Mouse (Mus musculus) midbrain, embryonic 15.5 days (tissue): ENCODE measurements around the gene Ceacam19. TPM values are rescaled to one million over a fixed set of nuclear protein-coding genes. Genes with fewer than 3 reads are reported as not detected.
"Not testable (repeated sequence)": the region's sequence is repeated elsewhere in the genome, so short reads cannot be mapped to it uniquely, and the experiment has no call there.

Experiments
- ATAC-seq: fragments of 200-750 bp; cut with Nextera tagmentation; replicated peaks from 2 replicates; pipeline ENCODE4 v1.8.0; 2017; ENCODE audit warnings: moderate TSS enrichment
- H3K27ac ChIP-seq: fragments of 300-500 bp; sonication (generic); 2 replicates; pipeline ENCODE4 v1.5.1; 2015; ENCODE audit warnings: mild to moderate bottlenecking, inconsistent platforms
- H3K27me3 ChIP-seq: fragments of 300-500 bp; sonication (generic); replicated peaks from 2 replicates; pipeline ENCODE4 v1.6.1; 2015; ENCODE audit warnings: inconsistent platforms
- H3K36me3 ChIP-seq: fragments of 300-500 bp; sonication (generic); replicated peaks from 2 replicates; pipeline ENCODE4 v1.6.1; 2015; ENCODE audit warnings: inconsistent platforms
- H3K4me1 ChIP-seq: fragments of 300-500 bp; sonication (generic); 2 replicates; pipeline ENCODE4 v1.6.1; 2015; ENCODE audit warnings: inconsistent platforms
- H3K4me2 ChIP-seq: fragments of 300-500 bp; sonication (generic); 2 replicates; pipeline ENCODE4 v1.6.1; 2015; ENCODE audit warnings: inconsistent platforms, mild to moderate bottlenecking, moderate library complexity
- H3K4me3 ChIP-seq: fragments of 300-500 bp; sonication (generic); 2 replicates; pipeline ENCODE4 v1.5.1; 2015; ENCODE audit warnings: mild to moderate bottlenecking, inconsistent platforms
- H3K9ac ChIP-seq: fragments of 300-500 bp; sonication (generic); 2 replicates; pipeline ENCODE4 v1.6.1; 2015; ENCODE audit warnings: mild to moderate bottlenecking, inconsistent platforms
- H3K9me3 ChIP-seq: fragments of 300-500 bp; sonication (generic); 2 replicates; pipeline ENCODE4 v1.6.1; 2016; ENCODE audit warnings: inconsistent platforms
- WGBS: fragments of 180-500 bp; shearing (Covaris S2); methylation state at CpG from one replicate; pipeline ENCODE4 v1.1.7; 2015; ENCODE audit warnings: mixed read lengths; 5-methylcytosine and 5-hydroxymethylcytosine counted together
- polyA plus RNA-seq: library from polyadenylated mRNA; unstranded; fragments of >200 nt; fragmentation: Nextera tagmentation; extraction: Ambion mirVana; gene quantifications from 2 replicates; pipeline ENCODE4 v1.2.1, GENCODE M21; 2015

The Ceacam19 gene
- not detected in 2 replicates for polyA plus RNA-seq

DNA sequence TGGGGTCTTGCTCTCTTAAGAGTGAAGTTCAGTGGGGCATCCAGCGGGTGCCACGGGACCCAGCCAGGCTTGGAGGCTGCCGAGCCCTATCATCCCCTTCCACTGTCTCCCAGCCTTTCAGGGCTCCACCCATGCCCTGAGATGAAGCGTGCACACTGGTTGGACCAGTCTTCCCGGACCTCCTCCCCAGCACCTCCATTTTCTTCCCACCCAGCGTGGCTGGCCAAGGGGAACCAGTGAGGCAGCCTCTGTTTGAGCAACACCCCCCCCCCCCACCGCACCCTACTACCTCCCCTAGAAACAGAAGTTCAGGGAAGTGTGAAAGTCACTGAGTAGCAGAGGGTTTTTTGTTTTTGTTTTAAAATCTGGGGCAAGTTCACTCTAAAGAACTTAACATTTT, at the start of gene Ceacam19:
Gene Ceacam19, minus strand, starts transcription at position 117 of the 400 bp plus-strand sequence.
- Histone ChIP-seq H3K4me3 (no peak within 1 kb of the TSS), H3K9ac (no peak within 1 kb of the TSS), H3K9me3 (no peaks in the 10 kb centered on the region), H3K4me1 (no peaks in the 10 kb centered on the region), H3K4me2 (no peak within 1 kb of the TSS), H3K27ac (no peak within 1 kb of the TSS), H3K36me3 (no peaks in the 10 kb centered on the region), H3K27me3 (no peaks in the 10 kb centered on the region)
- 78% methylated on average over 7 of the region's 7 CpGs for WGBS
- ATAC-seq = no peak

GRCm38 (mm10) chr7:19937229-19937821, 49.6 kb upstream of the Ceacam19 start:
- H3K36me3 ChIP-seq = no peaks in the 10 kb centered on the region
- H3K27ac ChIP-seq = no peak overlapping the region
- no peak overlapping the region for H3K9ac ChIP-seq
- H3K4me3 ChIP-seq = no peak overlapping the region
- no peak overlapping the region for H3K4me2 ChIP-seq
- ATAC-seq = no peak
- H3K27me3 ChIP-seq = no peaks in the 10 kb centered on the region
- no peaks in the 10 kb centered on the region for H3K9me3 ChIP-seq
- 85% methylated on average over 11 of the region's 11 CpGs for WGBS
- H3K4me1 ChIP-seq = peaks cover 6% of the 10 kb centered on the region; the same call in 1 of the 2 replicates

DNA sequence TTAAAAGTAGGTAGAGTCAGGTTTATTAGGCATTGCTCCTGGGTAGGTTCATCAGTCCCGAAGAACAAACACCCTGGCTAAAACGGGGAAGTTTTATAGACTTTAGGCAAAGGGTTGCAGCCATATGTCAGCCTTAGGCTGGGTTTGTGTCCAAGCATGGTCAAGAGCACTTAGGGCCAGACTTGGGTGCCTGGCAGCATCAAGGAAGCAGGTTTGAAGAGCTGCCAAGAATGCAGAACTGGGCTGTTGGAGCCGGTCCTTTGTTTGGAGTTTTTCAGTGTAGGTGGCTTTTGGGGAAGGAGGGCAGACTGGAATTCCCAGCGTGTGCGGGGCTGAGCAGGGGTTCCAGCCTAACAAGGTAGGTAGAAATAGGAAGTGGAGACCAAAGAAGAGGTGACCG, 48.2 kb upstream of the Ceacam19 start:
- 79% methylated on average over 6 of the region's 6 CpGs for WGBS
- Histone ChIP-seq H3K9ac (no peak overlapping the region), H3K9me3 (no peaks in the 10 kb centered on the region), H3K27ac (no peak overlapping the region), H3K27me3 (no peaks in the 10 kb centered on the region), H3K4me3 (no peak overlapping the region), H3K36me3 (no peaks in the 10 kb centered on the region), H3K4me2 (no peak overlapping the region), H3K4me1 (peaks cover 10% of the 10 kb centered on the region; the same call in 1 of the 2 replicates)
- ATAC-seq = no peak

DNA sequence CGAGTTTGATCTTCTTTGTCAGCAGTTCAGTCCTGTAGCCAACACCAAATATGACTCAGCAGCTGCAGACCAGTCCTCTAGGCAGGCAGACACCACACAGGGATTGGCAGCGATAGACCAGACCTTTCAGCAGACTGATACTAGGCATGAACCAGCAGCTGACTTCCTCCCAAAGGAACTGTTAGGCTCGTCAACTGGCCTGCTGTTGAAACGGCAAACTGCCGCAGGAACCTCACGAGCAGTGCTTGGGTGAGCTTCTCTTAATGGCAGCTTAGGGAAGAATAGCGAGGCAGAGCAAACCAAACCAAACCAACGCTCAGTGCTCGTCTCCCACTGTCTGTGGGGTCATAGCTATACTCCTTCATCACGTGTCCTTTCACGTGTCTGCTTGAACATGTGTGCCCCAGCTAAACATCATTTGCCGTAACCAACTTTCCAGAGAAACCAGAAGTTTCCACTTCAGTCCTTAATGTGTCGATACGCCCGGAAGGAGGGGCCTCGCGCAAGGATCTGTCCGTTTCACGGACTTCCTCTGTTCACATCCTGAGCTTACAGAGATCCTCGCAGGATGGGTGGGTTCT, 47.5 kb upstream of the Ceacam19 start:
- no peaks in the 10 kb centered on the region for H3K27me3 ChIP-seq
- H3K9ac ChIP-seq = no peak overlapping the region
- ATAC-seq = no peak
- H3K4me1 ChIP-seq = peaks cover 10% of the 10 kb centered on the region; the same call in 1 of the 2 replicates
- no peak overlapping the region for H3K4me3 ChIP-seq
- 80% methylated on average over 20 of the region's 20 CpGs for WGBS
- no peak overlapping the region for H3K4me2 ChIP-seq
- no peaks in the 10 kb centered on the region for H3K9me3 ChIP-seq
- H3K27ac ChIP-seq = no peak overlapping the region
- no peaks in the 10 kb centered on the region for H3K36me3 ChIP-seq

GRCm38 (mm10) chr7:19932877-19933809, 45.4 kb upstream of the Ceacam19 start:
- 21% methylated on average over 21 of the region's 21 CpGs for WGBS
- Histone ChIP-seq H3K4me1 (peaks cover 10% of the 10 kb centered on the region; the same call in 1 of the 2 replicates), H3K36me3 (no peaks in the 10 kb centered on the region), H3K9me3 (no peaks in the 10 kb centered on the region), H3K9ac (no peak overlapping the region), H3K27me3 (no peaks in the 10 kb centered on the region), H3K4me3 (peak overlapping the region; percentile 19), H3K27ac (peak overlapping the region; percentile 39; the same call in 1 of the 2 replicates), H3K4me2 (peak overlapping the region; percentile 42)
- ATAC-seq = peak; percentile 83

- H3K9me3 ChIP-seq = no peaks in the 10 kb centered on the region
- H3K36me3 ChIP-seq = no peaks in the 10 kb centered on the region
- peak; percentile 46 for ATAC-seq
- peak overlapping the region; percentile 42 for H3K4me2 ChIP-seq
- no peak overlapping the region for H3K4me3 ChIP-seq
- no peak overlapping the region for H3K9ac ChIP-seq
- H3K27me3 ChIP-seq = no peaks in the 10 kb centered on the region
- 30% methylated on average over 13 of the region's 13 CpGs for WGBS
- H3K27ac ChIP-seq = no peak overlapping the region
- peaks cover 10% of the 10 kb centered on the region; the same call in 1 of the 2 replicates for H3K4me1 ChIP-seq
Observed at GRCm38 (mm10) chr7:19932133-19932876, 44.5 kb upstream of the Ceacam19 start.

DNA sequence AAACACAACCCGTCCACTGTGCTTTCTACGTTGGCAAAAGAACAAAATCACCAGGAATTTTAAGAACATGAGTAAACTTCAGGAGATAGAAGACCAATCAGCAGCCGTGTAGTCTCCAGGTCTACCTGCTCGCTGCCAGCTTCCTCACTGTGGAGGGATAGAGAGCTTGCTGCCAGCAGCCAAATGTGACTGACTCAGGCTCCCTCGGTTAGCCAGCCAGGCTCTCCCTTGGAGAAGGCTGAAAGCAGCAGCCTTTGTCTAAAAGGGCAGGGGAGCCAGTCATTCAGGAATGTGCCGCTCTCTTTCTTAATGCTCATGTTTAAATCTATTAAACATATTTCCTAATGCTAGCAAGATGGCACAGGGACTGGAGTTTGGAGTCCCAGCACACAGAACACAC, 42.7 kb upstream of the Ceacam19 start:
- not testable (repeated sequence) for H3K4me2 ChIP-seq, H3K4me1 ChIP-seq, H3K4me3 ChIP-seq, H3K27ac ChIP-seq, H3K9me3 ChIP-seq, H3K27me3 ChIP-seq, H3K36me3 ChIP-seq, ATAC-seq, H3K9ac ChIP-seq
- WGBS = 77% methylated on average over 6 of the region's 6 CpGs

DNA sequence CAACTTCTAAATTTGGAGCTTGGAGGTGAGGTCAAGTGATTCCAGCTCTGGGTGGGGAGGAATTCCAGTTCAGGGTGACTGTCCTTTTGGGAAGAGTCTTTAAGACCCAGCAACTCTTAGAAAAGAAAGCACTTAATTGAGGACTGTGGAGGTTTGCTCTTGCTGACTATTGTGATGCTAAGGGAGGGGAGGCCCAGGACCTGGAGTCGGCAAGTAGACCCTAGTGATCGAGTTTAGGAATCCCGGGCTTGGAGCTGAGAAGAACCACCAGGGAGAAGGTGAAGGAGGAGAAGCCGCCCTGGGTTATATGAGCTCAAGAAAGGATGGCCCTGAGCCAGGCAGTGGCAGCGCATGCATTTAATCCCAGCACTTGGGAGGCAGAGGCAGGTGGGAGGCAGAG, 40.7 kb upstream of the Ceacam19 start:
- H3K36me3 ChIP-seq = no peaks in the 10 kb centered on the region
- ATAC-seq = no peak
- H3K9ac ChIP-seq = no peak overlapping the region
- H3K9me3 ChIP-seq = no peaks in the 10 kb centered on the region
- H3K27me3 ChIP-seq = no peaks in the 10 kb centered on the region
- H3K4me2 ChIP-seq = no peak overlapping the region
- H3K27ac ChIP-seq = no peak overlapping the region
- 55% methylated on average over 5 of the region's 5 CpGs for WGBS
- H3K4me3 ChIP-seq = no peak overlapping the region
- peaks cover 12% of the 10 kb centered on the region; the same call in 1 of the 2 replicates for H3K4me1 ChIP-seq

DNA sequence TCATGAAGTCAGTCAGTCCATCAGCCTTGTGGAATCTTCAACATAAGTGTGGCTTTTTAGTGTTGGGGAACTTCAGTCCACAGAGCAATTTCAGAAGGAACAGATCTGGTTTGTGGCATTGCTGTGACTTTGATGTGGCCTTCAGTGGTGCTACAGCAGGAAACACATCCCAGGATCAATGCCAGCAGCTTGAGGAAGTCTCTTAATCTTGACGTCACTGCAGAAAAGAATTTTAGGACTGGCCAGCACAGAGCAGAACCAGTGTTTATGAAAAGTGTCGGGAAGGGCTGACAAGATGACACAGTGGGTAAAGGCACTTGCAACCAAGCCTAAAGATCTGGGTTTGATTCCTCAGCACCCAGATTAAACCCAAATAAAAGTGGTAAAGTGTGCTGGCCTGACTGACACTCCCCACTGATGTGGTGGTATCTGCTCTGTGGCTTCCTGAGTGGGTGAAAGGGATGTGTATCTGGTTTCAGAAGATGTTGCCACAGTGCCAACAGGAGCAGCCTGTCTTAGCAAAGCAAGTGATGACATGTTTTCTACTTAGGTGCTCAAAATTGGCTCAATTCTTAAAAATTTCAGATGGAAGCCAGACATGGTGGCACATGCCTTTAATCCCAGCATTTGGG, 39.2 kb upstream of the Ceacam19 start:
- WGBS = 85% methylated on average over 2 of the region's 2 CpGs
- peaks cover 3% of the 10 kb centered on the region; the same call in 1 of the 2 replicates for H3K4me1 ChIP-seq
- ATAC-seq = no peak
- no peak overlapping the region for H3K27ac ChIP-seq
- H3K4me3 ChIP-seq = no peak overlapping the region
- no peak overlapping the region for H3K4me2 ChIP-seq
- no peak overlapping the region for H3K9ac ChIP-seq
- no peaks in the 10 kb centered on the region for H3K36me3 ChIP-seq
- no peaks in the 10 kb centered on the region for H3K9me3 ChIP-seq
- H3K27me3 ChIP-seq = no peaks in the 10 kb centered on the region

DNA sequence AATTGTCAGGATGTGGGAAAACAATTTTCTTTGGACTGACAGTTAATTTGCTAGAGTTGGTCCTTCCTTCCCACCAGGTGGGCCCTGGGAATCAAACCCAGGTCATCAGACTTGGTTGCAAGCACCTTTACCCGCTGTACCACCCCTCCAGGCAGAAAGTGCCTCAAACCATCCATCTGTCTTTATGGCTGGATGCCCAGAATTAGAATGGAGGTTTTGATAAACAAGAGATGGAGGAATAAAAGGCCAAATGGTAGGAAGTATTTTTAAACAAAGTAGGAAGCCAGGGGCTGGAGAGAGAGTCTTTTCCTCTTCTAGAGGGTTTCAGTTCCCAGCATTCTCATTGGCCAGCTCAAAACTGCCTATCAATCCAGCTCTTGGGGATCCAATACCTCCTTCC, 37.6 kb upstream of the Ceacam19 start:
- 61% methylated on average over 1 of the region's 1 CpGs for WGBS
- Histone ChIP-seq H3K36me3 (no peaks in the 10 kb centered on the region), H3K27me3 (no peaks in the 10 kb centered on the region), H3K4me3 (no peak overlapping the region), H3K4me1 (peaks cover 3% of the 10 kb centered on the region; the same call in 1 of the 2 replicates), H3K9ac (no peak overlapping the region), H3K9me3 (no peaks in the 10 kb centered on the region), H3K4me2 (no peak overlapping the region), H3K27ac (no peak overlapping the region)
- ATAC-seq = no peak

GRCm38 (mm10) chr7:19923797-19924196, 36.0 kb upstream of the Ceacam19 start:
- peaks cover 10% of the 10 kb centered on the region for H3K4me1 ChIP-seq
- no peak overlapping the region for H3K27ac ChIP-seq
- ATAC-seq = no peak
- WGBS = 11% methylated on average over 9 of the region's 15 CpGs
- no peaks in the 10 kb centered on the region for H3K27me3 ChIP-seq
- H3K4me2 ChIP-seq = no peak overlapping the region
- no peak overlapping the region for H3K4me3 ChIP-seq
- H3K36me3 ChIP-seq = no peaks in the 10 kb centered on the region
- H3K9ac ChIP-seq = no peak overlapping the region
- H3K9me3 ChIP-seq = no peaks in the 10 kb centered on the region
